Mouse (Mus musculus) adipocyte (in vitro differentiated cells): Measurements from ENCODE around the gene Cux2.

Experiments
- DNase-seq: peaks from one replicate; pipeline ENCODE4 v3.0.0-alpha.2; 2016; ENCODE audit warnings: low spot score

Gene Cux2

GRCm38 (mm10) chr5:121919216-121919615 is 130.7 kb downstream of the Cux2 start:
- DNase-seq = no peak

GRCm38 (mm10) chr5:121916813-121917212 is 133.1 kb downstream of the Cux2 start:
- DNase-seq = no peak

- no peak for DNase-seq
Observed at GRCm38 (mm10) chr5:121913999-121914398, 135.9 kb downstream of the Cux2 start.

GRCm38 (mm10) chr5:121909226-121909985 is 140.5 kb downstream of the Cux2 start:
- no peak for DNase-seq

GRCm38 (mm10) chr5:121905671-121906070 is 144.2 kb downstream of the Cux2 start:
- no peak for DNase-seq

- no peak for DNase-seq
Observed at GRCm38 (mm10) chr5:121904799-121905198, 145.1 kb downstream of the Cux2 start.

- DNase-seq = no peak
Observed at GRCm38 (mm10) chr5:121902809-121903745, 146.8 kb downstream of the Cux2 start.

GRCm38 (mm10) chr5:121895117-121895756 is 154.7 kb downstream of the Cux2 start:
- DNase-seq = no peak

- no peak for DNase-seq
Observed at GRCm38 (mm10) chr5:121894647-121895046, 155.3 kb downstream of the Cux2 start.

- peak; percentile 46 for DNase-seq
Observed at GRCm38 (mm10) chr5:121893581-121893980, 156.3 kb downstream of the Cux2 start.

GRCm38 (mm10) chr5:121892281-121892680 is 157.6 kb downstream of the Cux2 start:
- DNase-seq = no peak

- no peak for DNase-seq
Observed at GRCm38 (mm10) chr5:121890925-121891324, 159.0 kb downstream of the Cux2 start.

- DNase-seq = no peak
Observed at GRCm38 (mm10) chr5:121889819-121890362, 160.0 kb downstream of the Cux2 start.

- no peak for DNase-seq
Observed at GRCm38 (mm10) chr5:121889375-121889774, 160.5 kb downstream of the Cux2 start.

- no peak for DNase-seq
Observed at GRCm38 (mm10) chr5:121883356-121883755, 166.5 kb downstream of the Cux2 start.

- DNase-seq = peak; percentile 17
Observed at GRCm38 (mm10) chr5:121879211-121879610, 170.7 kb downstream of the Cux2 start.

GRCm38 (mm10) chr5:121878703-121879102 is 171.2 kb downstream of the Cux2 start:
- DNase-seq = no peak

- DNase-seq = no peak
Observed at GRCm38 (mm10) chr5:121876901-121877300, 173.0 kb downstream of the Cux2 start.

GRCm38 (mm10) chr5:121875041-121875440 is 174.9 kb downstream of the Cux2 start:
- no peak for DNase-seq

GRCm38 (mm10) chr5:121872158-121872557 is 177.7 kb downstream of the Cux2 start:
- peak; percentile 71 for DNase-seq

- DNase-seq = no peak
Observed at GRCm38 (mm10) chr5:121871515-121872030, 178.3 kb downstream of the Cux2 start.

GRCm38 (mm10) chr5:121870832-121871231 is 179.1 kb downstream of the Cux2 start:
- DNase-seq = no peak
